Mouse (Mus musculus) gastrocnemius, adult 2 months (tissue): ENCODE measurements around the gene Mypn. TPM values are rescaled to one million over a fixed set of nuclear protein-coding genes. Genes with fewer than 3 reads are reported as not detected.

Experiments used
- DNase-seq: peaks from one replicate; pipeline ENCODE4 v3.0.0; 2022
- H3K27ac ChIP-seq: fragments of 200-600 bp; 2 replicates; pipeline ENCODE4 v1.8.1; 2022; ENCODE audit warnings: mild to moderate bottlenecking
- H3K4me3 ChIP-seq: fragments of 200-600 bp; 2 replicates; pipeline ENCODE4 v1.8.1; 2022; ENCODE audit warnings: mild to moderate bottlenecking, moderate library complexity
- CTCF ChIP-seq: fragments of 200-600 bp; IDR thresholded peaks from 2 replicates; pipeline ENCODE4 v1.8.1; 2022; ENCODE audit warnings: antibody characterized with exemption, mild to moderate bottlenecking, moderate library complexity
- intact Hi-C: fragments of 180-260 bp; cut with DNase I; formaldehyde crosslinking; loops from one replicate; pipeline ENCODE4 v1.15.1; 2025
- total RNA-seq, 2 experiments: library from RNA; stranded (reverse); gene quantifications; 2 replicates each; pipeline ENCODE4 v1.2.3; 2021

Gene Mypn
- total RNA-seq, 2 experiments from 2014 or later = 248 to 338 TPM

DNA sequence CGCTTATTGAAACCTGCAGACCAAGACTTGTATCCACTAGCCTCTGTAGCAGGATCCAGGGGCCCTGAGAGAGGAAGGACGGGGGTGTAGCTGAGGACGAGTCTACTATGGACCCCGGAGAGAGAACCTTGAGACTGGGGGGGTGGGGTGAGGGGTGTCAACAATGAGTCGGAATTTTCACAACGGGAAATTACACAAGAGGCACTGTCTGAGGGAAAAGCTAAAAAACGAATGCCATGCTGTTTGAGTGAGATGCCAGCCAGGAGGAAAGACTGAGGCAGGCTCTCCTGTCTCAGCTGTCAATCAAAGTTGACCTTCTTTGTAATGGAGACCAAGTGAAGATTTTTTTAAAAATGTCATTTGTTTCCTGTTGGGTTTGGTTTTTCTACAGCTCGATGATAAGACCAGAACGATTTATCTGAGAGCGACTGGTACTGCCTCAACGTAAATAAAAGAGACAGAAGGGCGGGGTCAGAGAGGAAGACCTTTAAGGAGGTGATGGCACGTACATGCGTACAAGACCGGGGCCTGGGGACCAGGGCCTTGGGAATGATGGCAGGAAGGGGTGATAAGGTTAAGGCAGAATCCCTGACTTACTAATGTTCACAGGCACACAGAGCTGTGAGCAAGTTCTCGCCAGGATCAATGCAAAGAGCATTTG is 37.9 kb downstream of the Mypn start:
- intact Hi-C loops = no loop called here
- no peak for DNase-seq
- no peak for TF ChIP-seq CTCF
- no peak overlapping the region for H3K4me3 ChIP-seq
- no peak overlapping the region for H3K27ac ChIP-seq

DNA sequence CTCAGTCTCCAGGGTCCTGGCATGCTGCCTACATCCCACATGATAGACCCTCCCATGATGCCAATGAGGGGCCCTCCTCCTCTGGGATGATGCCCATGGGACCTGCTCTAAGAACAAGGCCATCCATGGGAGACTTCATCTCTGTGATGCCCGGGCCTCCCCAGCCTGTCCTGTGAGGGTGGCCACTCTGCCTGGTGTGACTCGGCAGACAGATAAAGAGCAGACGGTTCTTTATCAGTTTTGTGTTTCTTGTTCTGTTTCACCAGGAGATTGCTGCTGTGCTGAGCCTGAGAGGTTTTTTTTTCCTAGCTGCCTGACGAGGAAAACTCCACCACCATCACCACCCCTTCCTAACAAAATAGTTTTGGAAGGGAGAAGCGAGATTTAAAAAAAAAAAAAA is 42.5 kb downstream of the Mypn start:
- no peak overlapping the region for H3K4me3 ChIP-seq
- no peak for TF ChIP-seq CTCF
- DNase-seq = no peak
- no peak overlapping the region for H3K27ac ChIP-seq
- intact Hi-C loops = no loop called here

DNA sequence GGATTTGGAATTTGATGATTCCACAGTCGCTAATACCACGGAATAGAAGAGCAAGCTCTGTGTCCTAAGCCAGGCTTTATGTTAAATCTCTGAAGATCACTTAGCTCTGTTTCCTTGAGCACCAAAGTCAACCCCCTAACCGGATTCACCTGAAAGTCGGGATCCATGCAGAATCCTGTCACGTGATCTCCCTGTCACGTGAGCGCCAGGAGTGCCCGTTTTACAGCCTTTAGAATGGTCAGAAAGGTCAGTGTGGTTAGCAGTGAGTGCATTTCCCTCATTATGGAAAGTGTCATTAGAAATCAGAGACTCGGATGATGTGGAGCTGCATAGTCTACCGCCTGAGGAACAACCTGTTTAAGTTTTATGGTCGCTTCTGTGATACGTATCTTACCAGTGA is 43.1 kb downstream of the Mypn start:
- intact Hi-C loops = no loop called here
- no peak for TF ChIP-seq CTCF
- DNase-seq = no peak

DNA sequence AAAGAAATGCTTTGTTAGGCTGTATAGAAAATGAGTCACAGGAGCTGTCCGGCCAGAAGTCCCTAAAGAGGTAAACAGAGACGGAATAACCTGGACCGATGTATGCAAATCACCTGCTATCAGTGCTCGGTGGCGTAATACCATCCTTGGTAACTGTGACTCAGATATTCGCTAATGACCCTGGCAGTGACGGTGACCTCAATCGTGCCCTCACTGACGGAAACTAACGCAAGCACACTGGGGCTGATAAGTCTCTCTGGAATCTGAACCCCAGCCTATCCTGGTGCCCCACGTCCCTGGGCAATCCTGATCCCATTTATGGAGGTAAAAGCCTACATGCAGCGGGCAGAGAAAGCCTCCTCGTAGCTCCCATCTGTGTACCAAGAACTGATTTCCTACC is 45.6 kb downstream of the Mypn start:
- peak; percentile 65 for DNase-seq
- Histone ChIP-seq H3K27ac (peak overlapping the region; percentile 90), H3K4me3 (no peak overlapping the region)
- TF ChIP-seq CTCF = no peak
- intact Hi-C loops = loop anchor here (5.0 kb wide), 2 partner anchors 39 to 129 kb away; no protein-coding TSS in a partner anchor

More for the DNA sequence above, 43.1 kb downstream of the Mypn start:
- Histone ChIP-seq H3K4me3 (no peak overlapping the region), H3K27ac (no peak overlapping the region)

DNA sequence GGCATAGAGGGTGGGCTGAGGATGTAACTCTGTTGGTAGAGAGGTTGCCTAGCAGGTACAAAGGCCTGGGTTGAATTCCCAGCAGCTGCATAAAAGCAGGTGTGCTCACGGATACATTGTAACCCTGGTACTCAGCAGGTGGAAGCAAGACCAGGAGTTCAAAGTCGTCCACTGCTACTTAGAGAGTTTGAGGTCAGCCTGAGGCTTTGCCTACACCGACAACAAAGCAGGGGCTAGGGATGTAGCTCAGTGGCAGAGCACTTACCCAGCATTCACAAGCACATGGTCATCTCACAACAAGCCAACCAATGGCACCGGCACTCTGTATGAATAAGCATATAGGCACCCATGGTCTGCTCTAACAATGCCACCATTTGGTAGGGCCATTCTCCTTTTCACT is 46.3 kb downstream of the Mypn start:
- H3K27ac ChIP-seq = peak overlapping the region; percentile 90
- DNase-seq = no peak
- intact Hi-C loops = loop anchor here (5.0 kb wide), 2 partner anchors 40 to 130 kb away; no protein-coding TSS in a partner anchor
- TF ChIP-seq CTCF = no peak
- peak overlapping the region; percentile 19; the same call in 1 of the 2 replicates for H3K4me3 ChIP-seq

DNA sequence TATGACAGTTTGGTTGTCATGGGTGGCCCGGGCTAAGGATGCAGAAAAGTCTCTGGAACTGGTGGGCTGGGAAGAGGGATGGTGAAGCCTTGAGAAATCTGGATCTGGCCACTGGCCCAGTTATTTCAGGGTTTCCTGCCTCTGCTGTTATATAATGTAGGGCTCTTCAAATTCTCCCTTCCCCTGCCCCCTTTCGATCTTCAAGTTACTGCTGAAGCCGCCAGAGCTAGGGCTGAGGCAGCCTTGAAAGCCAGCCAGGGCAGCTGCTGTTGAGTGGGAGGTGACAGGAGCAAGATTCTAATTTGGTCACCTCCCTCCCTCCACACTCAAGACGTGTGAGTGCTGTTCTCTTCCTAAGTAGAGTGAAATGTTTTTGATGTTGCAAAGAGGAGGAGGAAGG is 46.8 kb downstream of the Mypn start:
- intact Hi-C loops = loop anchor here (5.0 kb wide), 2 partner anchors 40 to 130 kb away; no protein-coding TSS in a partner anchor
- TF ChIP-seq CTCF = no peak
- peak overlapping the region; percentile 90 for H3K27ac ChIP-seq
- DNase-seq = peak; percentile 93
- H3K4me3 ChIP-seq = peak overlapping the region; percentile 9; the same call in 1 of the 2 replicates

DNA sequence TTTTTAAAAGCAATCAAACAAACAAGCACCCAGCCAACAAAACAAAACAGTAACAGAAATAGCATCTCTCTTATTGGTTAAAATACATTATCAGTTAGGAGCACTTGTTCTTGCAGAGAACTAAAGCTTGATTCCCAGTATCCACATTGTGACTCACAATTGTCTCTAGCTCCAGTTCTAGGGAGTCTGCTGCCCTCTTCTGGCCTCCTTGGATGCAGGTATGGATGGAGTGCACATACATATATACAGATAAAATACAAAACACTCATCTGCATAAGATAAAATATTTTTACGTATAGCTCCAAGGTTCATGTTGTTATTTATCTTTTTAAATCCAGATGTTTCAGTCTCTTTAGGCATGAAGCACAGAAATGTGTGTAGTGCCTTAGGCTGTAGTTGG is 47.4 kb downstream of the Mypn start:
- DNase-seq = no peak
- intact Hi-C loops = loop anchor here (5.0 kb wide), 2 partner anchors 41 to 131 kb away; no protein-coding TSS in a partner anchor
- Histone ChIP-seq H3K27ac (peak overlapping the region; percentile 90), H3K4me3 (peak overlapping the region; percentile 9; the same call in 1 of the 2 replicates)
- peak; percentile 28; the same call in 1 of the 2 replicates for TF ChIP-seq CTCF

DNA sequence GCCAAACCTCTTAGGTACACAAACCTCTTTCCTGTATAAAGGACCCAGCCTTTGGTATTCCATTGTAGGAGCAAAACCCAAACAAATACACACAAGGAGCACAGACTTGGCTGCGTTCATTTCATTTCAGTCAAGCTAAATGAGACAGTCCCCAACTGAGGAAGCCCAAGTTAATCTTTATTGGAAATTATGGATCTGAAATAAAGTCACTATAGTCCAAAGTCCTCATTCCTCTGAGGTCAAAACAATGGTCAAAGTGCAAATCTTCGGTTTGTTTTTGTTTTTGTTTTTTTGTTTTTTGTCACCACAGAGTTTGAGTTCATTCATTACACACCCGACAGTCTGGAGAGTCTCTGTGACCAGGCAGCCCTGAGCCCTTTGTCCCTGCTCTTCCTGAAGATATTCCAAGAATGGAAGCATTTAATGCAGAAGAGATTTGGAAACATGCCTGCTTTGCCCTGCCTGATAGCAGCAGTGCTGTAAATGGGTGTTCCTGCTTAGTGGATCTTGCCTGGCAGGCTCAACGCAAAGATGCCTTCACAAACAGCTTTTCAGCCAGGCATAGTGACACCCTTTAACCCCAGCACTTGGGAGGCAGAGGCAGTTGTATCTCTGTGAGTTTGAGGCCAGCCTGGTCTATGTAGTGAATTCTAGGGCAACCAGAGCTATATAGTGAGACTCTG is 47.9 kb downstream of the Mypn start:
- H3K27ac ChIP-seq = peak overlapping the region; percentile 90
- H3K4me3 ChIP-seq = no peak overlapping the region
- intact Hi-C loops = loop anchor here (2.0 to 5.0 kb wide), 4 partner anchors 41 to 153 kb away; no protein-coding TSS in a partner anchor
- DNase-seq = no peak
- no peak for TF ChIP-seq CTCF

DNA sequence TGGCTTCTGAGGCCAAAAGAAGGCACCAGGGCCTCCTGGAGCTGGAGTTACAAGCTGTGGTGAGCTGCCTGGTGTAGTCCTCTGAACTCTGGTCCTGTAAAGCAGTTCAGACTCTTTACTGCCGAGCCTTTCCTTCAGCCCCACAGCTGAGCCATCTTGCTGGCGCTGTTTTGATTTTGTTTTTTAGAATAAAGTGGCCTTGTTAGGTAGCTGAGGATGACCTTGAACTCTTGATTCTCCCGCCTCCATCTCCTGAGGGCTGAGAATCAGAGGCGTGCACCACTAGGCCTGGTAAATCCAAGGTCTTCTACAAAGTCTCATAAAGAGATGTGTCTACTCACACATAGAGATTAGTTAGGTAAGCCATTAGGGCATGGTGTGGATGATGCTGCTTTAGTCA is 49.0 kb downstream of the Mypn start:
- H3K27ac ChIP-seq = peak overlapping the region; percentile 56
- TF ChIP-seq CTCF = no peak
- intact Hi-C loops = loop anchor here (2.0 to 5.0 kb wide), 5 partner anchors 43 to 223 kb away; no protein-coding TSS in a partner anchor
- no peak for DNase-seq
- H3K4me3 ChIP-seq = no peak overlapping the region

DNA sequence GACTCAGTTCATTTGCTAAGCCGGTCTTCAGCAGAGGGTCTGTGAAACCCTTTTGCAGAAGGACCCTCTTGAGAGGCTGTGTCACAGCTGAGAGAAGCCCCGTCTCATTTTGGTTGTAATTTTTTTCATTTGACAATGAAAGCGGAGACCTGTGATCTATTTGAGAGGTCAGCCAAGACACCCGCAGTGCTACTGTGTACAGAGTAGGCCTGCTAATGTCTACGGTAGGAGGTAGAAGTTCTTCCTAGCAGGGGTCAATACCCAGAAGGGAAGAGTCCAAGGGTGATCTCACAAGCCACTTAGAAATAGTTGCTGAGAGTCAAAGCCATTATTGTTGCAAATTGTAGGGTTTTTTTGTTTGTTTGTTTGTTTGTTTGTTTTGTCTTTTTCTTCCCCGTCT is 49.5 kb downstream of the Mypn start:
- Histone ChIP-seq H3K27ac (peak overlapping the region; percentile 56), H3K4me3 (no peak overlapping the region)
- no peak for DNase-seq
- intact Hi-C loops = loop anchor here (2.0 to 5.0 kb wide), 3 partner anchors 91 to 223 kb away; no protein-coding TSS in a partner anchor
- no peak for TF ChIP-seq CTCF

DNA sequence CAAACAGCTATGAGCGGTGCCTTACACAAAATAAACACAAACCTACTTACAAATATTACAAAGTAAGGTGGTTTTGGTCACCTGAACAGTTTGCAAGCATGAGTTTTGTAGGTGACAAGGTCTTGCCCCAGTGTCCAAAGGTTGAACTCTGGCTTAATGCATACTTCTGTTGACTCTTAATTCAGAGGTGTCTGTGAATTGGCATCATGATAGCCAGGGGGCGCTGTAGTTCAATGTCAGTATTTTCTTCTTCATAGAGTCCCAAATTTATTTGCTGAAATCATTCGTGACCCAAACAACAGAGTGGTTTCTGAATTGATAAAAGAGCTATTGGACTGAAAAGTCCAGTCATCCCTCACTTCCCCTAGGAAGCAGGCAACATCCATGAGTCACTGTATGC is 50.2 kb downstream of the Mypn start:
- Histone ChIP-seq H3K27ac (peak overlapping the region; percentile 56), H3K4me3 (no peak overlapping the region)
- TF ChIP-seq CTCF = peak; percentile 86
- peak; percentile 79 for DNase-seq
- intact Hi-C loops = loop anchor here (5.0 kb wide), 1 partner anchor 224 kb away; no protein-coding TSS in a partner anchor

DNA sequence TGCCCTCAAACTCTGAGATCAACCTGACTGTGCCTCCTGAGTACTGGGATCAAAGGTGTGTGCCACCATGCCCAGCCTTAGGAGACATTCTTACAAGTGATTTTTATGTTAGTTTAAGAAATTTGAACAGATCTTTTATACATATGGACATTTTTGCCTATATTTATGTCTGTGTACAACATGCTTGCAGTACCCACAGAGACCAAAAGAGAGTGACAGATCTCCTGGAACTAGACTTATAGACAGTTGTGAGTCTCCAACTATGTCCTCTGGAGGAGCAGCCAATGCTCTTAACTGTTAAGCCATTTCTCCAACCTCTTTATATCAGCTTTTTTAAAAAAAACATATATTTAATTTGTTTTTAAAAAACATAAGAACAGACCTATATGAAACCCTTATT is 51.4 kb downstream of the Mypn start:
- DNase-seq = no peak
- intact Hi-C loops = loop anchor here (5.0 kb wide), 1 partner anchor 225 kb away; no protein-coding TSS in a partner anchor
- H3K4me3 ChIP-seq = no peak overlapping the region
- H3K27ac ChIP-seq = no peak overlapping the region
- TF ChIP-seq CTCF = no peak

DNA sequence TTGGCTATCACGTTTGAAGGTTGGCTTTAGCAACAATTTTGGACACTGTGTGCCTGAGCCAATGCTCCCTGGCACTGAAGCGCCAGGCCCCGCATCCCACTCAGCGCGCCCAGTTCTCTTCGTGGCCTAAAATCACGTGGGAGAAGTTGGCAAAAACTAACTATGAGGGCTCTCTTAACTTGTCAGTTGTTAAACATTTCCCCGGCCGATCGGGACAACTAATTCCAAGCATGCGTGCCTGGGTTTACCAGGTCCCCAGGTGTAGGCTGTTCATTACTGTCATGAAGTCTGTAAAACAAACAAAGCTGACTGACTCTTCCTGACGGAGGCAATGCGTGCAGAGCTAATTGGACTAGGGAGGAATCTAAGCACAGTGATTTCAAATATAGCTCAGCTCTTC is 61.1 kb downstream of the Mypn start:
- DNase-seq = no peak
- Histone ChIP-seq H3K4me3 (no peak overlapping the region), H3K27ac (no peak overlapping the region)
- TF ChIP-seq CTCF = no peak
- intact Hi-C loops = no loop called here
